Mouse (Mus musculus) embryonic facial prominence, embryonic 14.5 days (tissue): Measurements from ENCODE around the gene Usp15. TPM values are rescaled to one million over a fixed set of nuclear protein-coding genes. Genes with fewer than 3 reads are reported as not detected.

ENCODE experiments used
- ATAC-seq: fragments of 200-750 bp; cut with Nextera tagmentation; 2 replicates; pipeline ENCODE4 v1.8.0; 2017; ENCODE audit warnings: low read depth, moderate number of reproducible peaks, moderate TSS enrichment
- DNase-seq: peaks from one replicate; pipeline ENCODE4 v3.0.0-alpha.2; 2015; ENCODE audit warnings: low spot score
- H3K27ac ChIP-seq: fragments of 300-500 bp; sonication (generic); replicated peaks from 2 replicates; pipeline ENCODE4 v1.5.1; 2014; ENCODE audit warnings: low read depth, mild to moderate bottlenecking, low read length, moderate library complexity
- H3K27me3 ChIP-seq: fragments of 300-500 bp; sonication (generic); replicated peaks from 2 replicates; pipeline ENCODE4 v1.6.1; 2014; ENCODE audit warnings: low read length; ENCODE audit not compliant: control insufficient read depth, insufficient read depth
- H3K36me3 ChIP-seq: fragments of 300-500 bp; sonication (generic); 2 replicates; pipeline ENCODE4 v1.6.1; 2014; ENCODE audit warnings: low read length, mixed read lengths; ENCODE audit not compliant: control insufficient read depth, insufficient read depth
- H3K4me1 ChIP-seq: fragments of 300-500 bp; sonication (generic); 2 replicates; pipeline ENCODE4 v1.6.1; 2014; ENCODE audit warnings: antibody characterized with exemption, low read length; ENCODE audit not compliant: control insufficient read depth, insufficient read depth
- H3K4me2 ChIP-seq: fragments of 300-500 bp; sonication (generic); 2 replicates; pipeline ENCODE4 v1.6.1; 2014; ENCODE audit warnings: low read depth, mild to moderate bottlenecking, low read length, moderate library complexity, mixed read lengths
- H3K4me3 ChIP-seq: fragments of 300-500 bp; sonication (generic); 2 replicates; pipeline ENCODE4 v1.5.1; 2014; ENCODE audit warnings: low read depth, mild to moderate bottlenecking, low read length
- H3K9ac ChIP-seq: fragments of 300-500 bp; sonication (generic); 2 replicates; pipeline ENCODE4 v1.6.1; 2014; ENCODE audit warnings: low read depth, mild to moderate bottlenecking, low read length, moderate library complexity, mixed read lengths
- H3K9me3 ChIP-seq: fragments of 300-500 bp; sonication (generic); 2 replicates; pipeline ENCODE4 v1.6.1; 2016; ENCODE audit warnings: low read length; ENCODE audit not compliant: control insufficient read depth
- WGBS: fragments of 180-500 bp; shearing (Covaris S2); extraction: QIAGEN DNeasy Blood & Tissue Kit; methylation state at CpG from one replicate; pipeline ENCODE4 v1.1.7; 2014; 5-methylcytosine and 5-hydroxymethylcytosine counted together
- polyA plus RNA-seq: library from polyadenylated mRNA; unstranded; fragments of >200 nt; fragmentation: Nextera tagmentation; extraction: Ambion mirVana; gene quantifications from 2 replicates; pipeline ENCODE4 v1.2.1, GENCODE M21; 2014

The Usp15 gene
- polyA plus RNA-seq, 1 experiment from 2014 or later, result 74.5 TPM

DNA sequence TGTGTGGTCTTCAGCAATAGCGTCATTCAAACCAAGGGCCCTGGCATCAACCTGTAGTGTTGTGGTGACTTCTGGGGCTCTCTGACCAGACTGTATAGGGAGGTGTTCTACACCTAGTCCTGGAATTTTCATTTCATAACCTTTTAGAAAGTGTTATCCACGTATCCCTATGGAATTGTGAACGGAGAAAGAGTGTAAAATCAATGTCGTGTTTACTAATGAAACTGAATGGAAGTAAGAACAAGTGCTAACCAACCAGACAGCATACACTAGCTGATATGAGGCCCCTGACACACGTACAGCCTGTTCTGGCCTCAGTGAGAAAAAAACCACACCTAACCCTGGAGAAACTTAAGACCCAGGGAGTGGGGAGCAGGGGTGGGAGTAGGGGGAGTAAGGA lies 4.6 kb upstream of the Usp15 start:
- ATAC-seq (no peak), DNase-seq (no peak)
- Histone ChIP-seq H3K4me1 (no peaks in the 10 kb centered on the region; the same call in 1 of the 2 replicates), H3K27me3 (no peaks in the 10 kb centered on the region), H3K9me3 (no peaks in the 10 kb centered on the region), H3K27ac (no peak overlapping the region), H3K36me3 (no peaks in the 10 kb centered on the region), H3K4me3 (no peak overlapping the region), H3K4me2 (no peak overlapping the region), H3K9ac (no peak overlapping the region)
- 88% methylated on average over 5 of the region's 5 CpGs for WGBS

DNA sequence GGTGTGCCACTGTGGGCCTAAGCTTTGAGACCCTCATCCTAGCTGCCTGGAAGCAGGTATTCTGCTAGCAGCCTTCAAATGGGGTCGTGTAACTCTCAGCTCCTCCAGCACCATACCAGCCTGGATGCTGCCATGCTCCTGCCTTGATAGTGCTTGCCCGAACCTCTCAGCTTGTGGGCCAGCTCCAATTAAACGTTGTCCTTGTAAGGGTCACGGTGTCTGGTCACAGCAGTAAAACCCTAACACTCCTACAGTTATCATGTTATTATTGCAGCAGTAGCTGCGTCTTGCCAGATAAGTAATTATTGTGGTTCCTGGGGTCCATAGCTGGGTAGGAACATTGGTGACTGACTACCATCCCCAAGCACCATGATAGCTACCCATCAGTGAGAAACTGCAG lies 4.2 kb upstream of the Usp15 start:
- 92% methylated on average over 5 of the region's 5 CpGs for WGBS
- no peaks in the 10 kb centered on the region for H3K36me3 ChIP-seq
- no peaks in the 10 kb centered on the region for H3K27me3 ChIP-seq
- H3K27ac ChIP-seq, result no peak overlapping the region
- no peaks in the 10 kb centered on the region; the same call in 1 of the 2 replicates for H3K4me1 ChIP-seq
- H3K9ac ChIP-seq, result no peak overlapping the region
- DNase-seq, result no peak
- H3K9me3 ChIP-seq, result no peaks in the 10 kb centered on the region
- H3K4me2 ChIP-seq, result no peak overlapping the region
- ATAC-seq, result no peak
- no peak overlapping the region for H3K4me3 ChIP-seq

DNA sequence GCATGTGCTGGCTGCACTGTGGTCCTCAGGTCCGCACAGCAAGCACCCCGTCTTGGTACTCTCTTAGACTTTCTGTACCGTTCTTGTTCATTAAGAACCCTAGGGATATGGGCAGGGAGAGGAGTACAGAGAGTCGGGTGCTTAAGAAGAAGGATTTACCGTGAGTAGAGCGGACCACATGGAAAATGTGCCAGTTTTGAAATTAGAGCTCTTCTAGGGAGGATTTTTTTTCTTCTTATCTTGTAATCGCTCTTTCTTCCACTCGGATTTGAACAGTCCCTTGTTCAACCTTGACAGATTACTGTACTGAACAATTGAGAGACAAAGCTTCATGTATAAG lies 3.5 kb upstream of the Usp15 start:
- H3K4me1 ChIP-seq, result peaks cover 3% of the 10 kb centered on the region
- no peak for ATAC-seq
- H3K36me3 ChIP-seq, result no peaks in the 10 kb centered on the region
- WGBS, result 79% methylated on average over 8 of the region's 8 CpGs
- no peak overlapping the region for H3K9ac ChIP-seq
- H3K27ac ChIP-seq, result no peak overlapping the region
- no peak overlapping the region for H3K4me2 ChIP-seq
- no peak for DNase-seq
- no peak overlapping the region for H3K4me3 ChIP-seq
- H3K27me3 ChIP-seq, result no peaks in the 10 kb centered on the region
- no peaks in the 10 kb centered on the region for H3K9me3 ChIP-seq

DNA sequence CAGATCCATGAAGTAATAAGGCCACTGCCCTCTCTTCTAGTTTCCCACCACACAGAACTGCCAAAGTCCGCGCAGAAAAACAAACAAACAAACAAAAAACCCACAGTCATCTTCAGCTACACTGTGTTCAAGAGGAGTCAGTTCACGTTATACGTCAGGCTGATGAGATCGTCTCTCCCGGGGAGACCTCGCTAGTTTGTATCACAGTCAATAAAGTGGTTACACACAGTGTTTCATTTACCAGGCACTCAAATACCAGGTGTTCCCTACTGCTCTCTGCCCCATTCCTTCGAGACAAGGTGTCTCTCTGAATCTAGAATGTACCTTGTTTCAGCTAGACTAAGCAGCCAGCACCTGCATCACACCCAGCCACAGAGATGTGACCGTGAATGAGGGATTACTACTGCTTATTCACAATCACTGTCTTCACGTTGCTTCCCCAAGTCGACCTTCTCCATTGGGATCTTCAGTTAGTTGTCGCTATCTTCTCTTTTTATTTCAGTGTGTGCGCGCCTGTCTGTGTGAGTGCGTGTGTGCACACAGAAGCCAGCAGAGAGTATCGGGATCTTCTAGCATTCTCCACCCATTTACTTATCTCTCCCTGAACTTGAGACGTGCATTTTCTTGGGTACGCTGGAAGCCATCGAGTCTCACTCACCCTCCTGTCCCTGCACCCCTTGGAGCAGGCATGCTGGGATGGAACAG lies 3.0 kb upstream of the Usp15 start:
- Histone ChIP-seq H3K27me3 (no peaks in the 10 kb centered on the region), H3K4me2 (no peak overlapping the region), H3K9me3 (no peaks in the 10 kb centered on the region), H3K27ac (no peak overlapping the region), H3K4me1 (peaks cover 7% of the 10 kb centered on the region), H3K9ac (no peak overlapping the region), H3K4me3 (no peak overlapping the region), H3K36me3 (no peaks in the 10 kb centered on the region)
- WGBS, result 87% methylated on average over 19 of the region's 19 CpGs
- DNase-seq (no peak), ATAC-seq (no peak)

DNA sequence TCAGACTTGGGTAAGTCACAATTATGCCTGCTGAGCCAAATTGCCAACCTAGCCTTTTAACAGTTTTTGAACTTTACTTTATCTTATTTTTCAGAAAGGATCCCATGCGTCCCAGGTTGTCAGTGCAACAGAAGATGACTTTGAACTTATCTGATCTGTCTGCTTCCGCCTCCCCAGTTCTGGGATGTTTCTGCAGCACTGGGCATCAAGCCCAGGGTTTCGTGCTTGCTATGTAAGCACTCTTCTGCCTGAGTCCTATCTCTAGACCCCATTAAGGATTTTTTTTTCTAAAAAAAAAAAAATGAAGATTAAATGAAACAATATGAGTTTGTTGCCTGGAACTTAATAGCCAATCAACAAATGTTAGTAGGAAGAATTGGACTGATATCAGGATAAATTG lies 2.3 kb upstream of the Usp15 start:
- no peak for ATAC-seq
- Histone ChIP-seq H3K4me3 (no peak overlapping the region), H3K4me2 (no peak overlapping the region), H3K9me3 (no peaks in the 10 kb centered on the region), H3K27me3 (no peaks in the 10 kb centered on the region), H3K9ac (no peak overlapping the region), H3K4me1 (peaks cover 7% of the 10 kb centered on the region), H3K27ac (no peak overlapping the region), H3K36me3 (no peaks in the 10 kb centered on the region)
- 70% methylated on average over 3 of the region's 3 CpGs for WGBS
- DNase-seq, result no peak

DNA sequence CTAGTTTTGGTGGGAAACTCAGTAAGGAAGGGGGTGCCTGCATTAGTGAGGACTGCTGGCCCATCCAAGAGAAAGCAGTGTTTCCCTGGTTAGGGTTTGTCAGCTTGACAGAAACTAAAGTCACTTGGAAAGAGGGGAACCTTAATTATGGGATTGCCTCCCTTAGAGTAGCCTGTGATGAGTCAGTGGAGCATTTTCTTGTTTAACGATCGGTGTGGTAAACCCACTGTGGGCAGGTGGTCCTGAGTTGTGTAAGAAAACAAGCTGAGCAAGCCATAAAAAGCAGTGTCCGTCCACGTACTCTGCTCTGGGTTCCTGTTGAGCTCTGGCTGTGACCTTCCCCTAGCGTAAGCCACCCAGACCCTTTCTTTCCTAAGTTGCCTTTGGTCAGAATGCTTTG lies 1.4 kb upstream of the Usp15 start:
- Histone ChIP-seq H3K4me3 (no peak overlapping the region), H3K27ac (no peak overlapping the region), H3K36me3 (no peaks in the 10 kb centered on the region), H3K9ac (no peak overlapping the region), H3K4me2 (no peak overlapping the region), H3K27me3 (no peaks in the 10 kb centered on the region), H3K9me3 (no peaks in the 10 kb centered on the region), H3K4me1 (peaks cover 7% of the 10 kb centered on the region)
- WGBS, result 81% methylated on average over 5 of the region's 5 CpGs
- DNase-seq (no peak), ATAC-seq (no peak)

DNA sequence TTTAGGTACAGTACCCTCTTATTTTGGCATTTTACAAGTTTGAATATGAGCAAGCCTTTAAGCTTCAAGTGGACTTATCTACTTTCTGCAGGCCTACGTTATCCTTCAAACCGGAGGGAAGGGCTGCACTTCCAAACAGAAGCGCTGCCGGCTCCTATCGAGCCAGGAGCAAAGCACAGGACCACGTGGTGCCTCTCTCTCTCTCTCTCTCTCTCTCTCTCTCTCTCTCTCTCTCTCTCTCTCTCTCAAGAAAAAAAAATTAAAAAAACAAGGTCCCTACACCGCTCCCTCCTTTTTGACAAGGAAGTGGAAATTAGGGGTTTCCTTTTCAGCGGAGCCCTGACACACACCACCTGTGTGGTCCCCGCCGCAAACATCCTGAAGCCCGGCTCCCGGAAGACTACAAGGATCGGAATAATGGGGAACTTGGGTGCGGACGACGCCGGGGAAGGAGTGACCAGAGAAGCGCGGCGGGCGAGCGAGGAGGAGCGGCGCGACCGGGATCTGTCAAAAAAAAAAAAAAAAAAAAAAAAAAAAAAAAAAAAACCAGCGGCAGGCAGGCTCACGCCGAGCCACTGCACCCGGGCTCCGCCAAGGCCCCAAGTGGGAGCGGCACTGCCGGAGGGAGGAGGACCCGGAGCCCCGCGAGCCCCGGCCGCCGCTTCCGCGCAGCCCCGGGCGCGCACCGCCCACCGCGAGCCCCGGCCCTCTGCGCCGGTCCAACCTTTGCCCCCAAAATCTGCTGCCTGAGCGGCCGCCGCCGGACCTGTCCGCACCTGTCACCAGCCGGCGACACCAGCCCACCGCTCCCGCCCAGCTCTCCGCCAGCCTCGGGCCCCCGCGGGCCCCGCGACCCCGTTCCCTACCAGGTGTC lies 597 bp downstream of the Usp15 start:
- Histone ChIP-seq H3K9me3 (no peaks in the 10 kb centered on the region), H3K27ac (peak overlapping the region; percentile 90), H3K4me1 (peaks cover 7% of the 10 kb centered on the region), H3K4me3 (peak overlapping the region; percentile 94), H3K36me3 (no peaks in the 10 kb centered on the region), H3K9ac (peak overlapping the region; percentile 83), H3K4me2 (peak overlapping the region; percentile 72), H3K27me3 (no peaks in the 10 kb centered on the region)
- WGBS, result under 1% methylated on average over 26 of the region's 66 CpGs
- DNase-seq (peak; percentile 79), ATAC-seq (peak; percentile 68)

DNA sequence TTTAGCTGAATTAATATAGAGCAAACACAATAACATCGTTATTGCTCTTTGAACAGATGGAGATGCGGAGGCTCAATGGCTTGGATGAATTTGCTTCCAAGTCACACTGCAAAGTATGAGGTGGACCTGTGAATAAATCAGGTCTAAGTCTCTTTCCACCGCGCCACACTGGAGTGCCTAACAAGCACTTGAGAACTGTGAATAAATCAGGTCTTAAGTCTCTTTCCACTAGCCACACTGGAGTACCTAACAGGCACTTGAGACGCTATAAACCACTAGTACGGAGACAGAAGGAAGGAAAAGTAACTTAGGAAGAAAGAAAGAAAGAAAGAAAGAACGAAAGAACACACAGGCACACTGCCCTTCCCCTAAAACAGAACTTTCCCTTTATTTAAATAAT lies 1.3 kb downstream of the Usp15 start:
- Histone ChIP-seq H3K36me3 (no peaks in the 10 kb centered on the region), H3K27ac (peak overlapping the region; percentile 90; the same call in 1 of the 2 replicates), H3K9me3 (no peaks in the 10 kb centered on the region), H3K4me1 (peaks cover 7% of the 10 kb centered on the region), H3K4me2 (peak overlapping the region; percentile 72), H3K9ac (peak overlapping the region; percentile 83), H3K27me3 (no peaks in the 10 kb centered on the region), H3K4me3 (peak overlapping the region; percentile 94)
- no peak for ATAC-seq
- no peak for DNase-seq
- 17% methylated on average over 7 of the region's 7 CpGs for WGBS
